Mouse (Mus musculus) intestine, embryonic 14.5 days (tissue): ENCODE measurements around the gene C1galt1c1. TPM values are rescaled to one million over a fixed set of nuclear protein-coding genes. Genes with fewer than 3 reads are reported as not detected.

ENCODE experiments used
- ATAC-seq: fragments of 200-750 bp; cut with Nextera tagmentation; replicated peaks from 2 replicates; pipeline ENCODE4 v1.8.0; 2017; ENCODE audit warnings: low read depth, moderate number of reproducible peaks, moderate TSS enrichment, moderate library complexity; ENCODE audit not compliant: low FRiP score, low TSS enrichment
- DNase-seq: peaks from one replicate; pipeline ENCODE4 v3.0.0-alpha.2; 2018; ENCODE audit warnings: low spot score
- H3K27ac ChIP-seq: fragments of 300-500 bp; sonication (generic); 2 replicates; pipeline ENCODE4 v1.5.1; 2014; ENCODE audit warnings: low read depth, mild to moderate bottlenecking, control low read depth
- H3K27me3 ChIP-seq: fragments of 300-500 bp; sonication (generic); replicated peaks from 2 replicates; pipeline ENCODE4 v1.6.1; 2014; ENCODE audit warnings: low read length, control low read depth; ENCODE audit not compliant: control insufficient read depth, insufficient read depth
- H3K36me3 ChIP-seq: fragments of 300-500 bp; sonication (generic); 2 replicates; pipeline ENCODE4 v1.6.1; 2014; ENCODE audit warnings: low read length, control low read depth; ENCODE audit not compliant: control insufficient read depth, insufficient read depth
- H3K4me1 ChIP-seq: fragments of 300-500 bp; sonication (generic); replicated peaks from 2 replicates; pipeline ENCODE4 v1.6.1; 2014; ENCODE audit warnings: low read length, control low read depth, mixed read lengths; ENCODE audit not compliant: control insufficient read depth, insufficient read depth
- H3K4me2 ChIP-seq: fragments of 300-500 bp; sonication (generic); 2 replicates; pipeline ENCODE4 v1.6.1; 2014; ENCODE audit warnings: low read length
- H3K4me3 ChIP-seq: fragments of 300-500 bp; sonication (generic); 2 replicates; pipeline ENCODE4 v1.5.1; 2014; ENCODE audit warnings: low read depth, low read length, control low read depth, mixed read lengths
- H3K9ac ChIP-seq: fragments of 300-500 bp; sonication (generic); 2 replicates; pipeline ENCODE4 v1.6.1; 2014; ENCODE audit warnings: mild to moderate bottlenecking, low read length
- H3K9me3 ChIP-seq: fragments of 300-500 bp; sonication (generic); 2 replicates; pipeline ENCODE4 v1.6.1; 2016; ENCODE audit warnings: low read length, control low read depth; ENCODE audit not compliant: control insufficient read depth
- WGBS: fragments of 180-500 bp; shearing (Covaris S2); extraction: QIAGEN DNeasy Blood & Tissue Kit; methylation state at CpG from one replicate; pipeline ENCODE4 v1.1.7; 2014; 5-methylcytosine and 5-hydroxymethylcytosine counted together
- polyA plus RNA-seq: library from polyadenylated mRNA; unstranded; fragments of >200 nt; fragmentation: Nextera tagmentation; extraction: Ambion mirVana; gene quantifications from 2 replicates; pipeline ENCODE4 v1.2.1, GENCODE M21; 2014

The C1galt1c1 gene
- polyA plus RNA-seq, 1 experiment from 2014 or later = 46.4 TPM

DNA sequence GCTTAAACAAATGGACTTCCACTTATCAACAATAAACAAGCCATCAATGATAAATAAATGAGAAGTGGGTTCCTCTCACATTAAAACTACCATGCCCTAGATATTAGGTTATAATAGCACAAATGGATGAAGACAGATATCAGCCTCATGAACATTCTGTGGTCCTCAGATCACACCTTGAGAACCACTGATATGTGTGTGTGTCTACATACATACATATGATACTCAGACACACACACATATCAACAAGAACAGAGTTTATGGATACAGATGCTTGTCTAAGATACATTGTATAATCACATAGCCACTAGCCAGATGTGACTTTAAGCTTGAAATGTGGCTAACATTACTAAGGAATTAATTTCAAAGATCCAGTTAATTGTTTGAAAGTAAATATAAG lies 51.6 kb downstream of the C1galt1c1 start:
- Histone ChIP-seq H3K9ac (no peak overlapping the region), H3K4me3 (no peak overlapping the region), H3K27ac (no peak overlapping the region), H3K4me1 (no peaks in the 10 kb centered on the region), H3K4me2 (no peak overlapping the region), H3K9me3 (no peaks in the 10 kb centered on the region), H3K36me3 (no peaks in the 10 kb centered on the region), H3K27me3 (no peaks in the 10 kb centered on the region)
- no peak for DNase-seq
- ATAC-seq = no peak

DNA sequence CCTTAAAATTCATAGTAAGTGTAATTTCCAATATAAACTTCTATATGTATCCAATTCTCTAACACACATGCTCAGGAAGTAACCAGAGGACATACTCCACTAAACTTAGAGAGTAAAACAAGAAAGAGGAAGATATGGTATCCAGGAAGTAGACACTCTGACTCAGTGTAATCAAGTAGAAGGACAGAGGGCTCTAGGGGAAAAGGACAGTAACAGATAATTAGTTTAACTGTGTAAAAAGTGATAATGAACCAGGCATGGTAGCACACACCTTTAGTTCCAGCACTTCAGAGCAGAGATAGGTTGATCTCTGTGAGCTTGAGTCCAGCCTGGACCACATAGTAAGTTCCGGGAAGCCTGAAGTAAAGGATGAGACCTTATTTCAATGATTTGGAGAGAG lies 53.7 kb downstream of the C1galt1c1 start:
- H3K9ac ChIP-seq = no peak overlapping the region
- H3K9me3 ChIP-seq = no peaks in the 10 kb centered on the region
- 94% methylated on average over 1 of the region's 1 CpGs for WGBS
- no peak for DNase-seq
- no peak for ATAC-seq
- no peak overlapping the region for H3K4me3 ChIP-seq
- no peak overlapping the region for H3K27ac ChIP-seq
- H3K4me2 ChIP-seq = no peak overlapping the region
- H3K36me3 ChIP-seq = no peaks in the 10 kb centered on the region
- no peaks in the 10 kb centered on the region for H3K4me1 ChIP-seq
- H3K27me3 ChIP-seq = no peaks in the 10 kb centered on the region

Other genes starting within 250 kb of the C1galt1c1 start
- 131 and 144 TPM in 2 replicates for gene Lamp2, start 178.6 kb downstream of the C1galt1c1 start, polyA plus RNA-seq
- 38.3 and 39.0 TPM in 2 replicates for gene Cul4b, start 58.9 kb downstream of the C1galt1c1 start, polyA plus RNA-seq
- 86.0 and 86.4 TPM in 2 replicates for gene Mcts1, start 34.5 kb downstream of the C1galt1c1 start, polyA plus RNA-seq
- 0.14 TPM in 1 of 2 replicates, not detected in the other for gene 6030498E09Rik, start 137.6 kb upstream of the C1galt1c1 start, polyA plus RNA-seq